Mouse (Mus musculus): ENCODE measurements at regions not wholly inside any gene's neighbourhood (a gene's known extent, or its start where the extent isn't known, plus 50 kb on each side); places are given as distances from the start of the nearest gene placed in this dataset.

GRCm38 (mm10) chr3:148762541-148763225, 227.7 kb downstream of the Adgrl2 start:
- no peak for DNase-seq (ENCODE audit: low read depth, low spot score)

GRCm38 (mm10) chr3:148761586-148761985, 228.8 kb downstream of the Adgrl2 start:
- DNase-seq (ENCODE audit: low read depth, low spot score) = no peak

- no peak for DNase-seq (ENCODE audit: low read depth, low spot score)
Measured at GRCm38 (mm10) chr3:148759500-148759899, 230.9 kb downstream of the Adgrl2 start.

GRCm38 (mm10) chr3:148746234-148746633, 244.1 kb downstream of the Adgrl2 start:
- DNase-seq (ENCODE audit: low read depth, low spot score) = no peak

- no peak for DNase-seq (ENCODE audit: low read depth, low spot score)
Measured at GRCm38 (mm10) chr3:148744651-148745050, 245.7 kb downstream of the Adgrl2 start.

- no peak for DNase-seq (ENCODE audit: low read depth, low spot score)
Measured at GRCm38 (mm10) chr3:148734194-148734749, 256.1 kb downstream of the Adgrl2 start.

- DNase-seq (ENCODE audit: low read depth, low spot score) = no peak
Measured at GRCm38 (mm10) chr3:148733227-148733854, 257.0 kb downstream of the Adgrl2 start.

- no peak for DNase-seq (ENCODE audit: low read depth, low spot score)
Measured at GRCm38 (mm10) chr3:148731436-148731835, 258.9 kb downstream of the Adgrl2 start.

- no peak for DNase-seq (ENCODE audit: low read depth, low spot score)
Measured at GRCm38 (mm10) chr3:148729242-148729680, 261.1 kb downstream of the Adgrl2 start.

- DNase-seq (ENCODE audit: low read depth, low spot score) = no peak
Measured at GRCm38 (mm10) chr3:148728513-148729241, 261.7 kb downstream of the Adgrl2 start.

GRCm38 (mm10) chr3:148726596-148727331, 263.6 kb downstream of the Adgrl2 start:
- no peak for DNase-seq (ENCODE audit: low read depth, low spot score)

- no peak for DNase-seq (ENCODE audit: low read depth, low spot score)
Measured at GRCm38 (mm10) chr3:148696555-148696954, 293.8 kb downstream of the Adgrl2 start.

GRCm38 (mm10) chr3:148695453-148695852, 294.9 kb downstream of the Adgrl2 start:
- no peak for DNase-seq (ENCODE audit: low read depth, low spot score)

GRCm38 (mm10) chr3:148683181-148683580, 307.2 kb downstream of the Adgrl2 start:
- DNase-seq (ENCODE audit: low read depth, low spot score) = no peak

- no peak for DNase-seq (ENCODE audit: low read depth, low spot score)
Measured at GRCm38 (mm10) chr3:148682445-148682994, 307.8 kb downstream of the Adgrl2 start.

GRCm38 (mm10) chr3:148681186-148681585, 309.2 kb downstream of the Adgrl2 start:
- DNase-seq (ENCODE audit: low read depth, low spot score) = no peak

- DNase-seq (ENCODE audit: low read depth, low spot score) = no peak
Measured at GRCm38 (mm10) chr3:148680737-148681136, 309.6 kb downstream of the Adgrl2 start.

GRCm38 (mm10) chr3:148680086-148680485, 310.3 kb downstream of the Adgrl2 start:
- no peak for DNase-seq (ENCODE audit: low read depth, low spot score)

- no peak for DNase-seq (ENCODE audit: low read depth, low spot score)
Measured at GRCm38 (mm10) chr3:148679121-148679520, 311.2 kb downstream of the Adgrl2 start.

GRCm38 (mm10) chr3:148676025-148676424, 314.3 kb downstream of the Adgrl2 start:
- DNase-seq (ENCODE audit: low read depth, low spot score) = no peak

GRCm38 (mm10) chr3:148662888-148663477, 327.4 kb downstream of the Adgrl2 start:
- DNase-seq (ENCODE audit: low read depth, low spot score) = no peak
